Mouse (Mus musculus): ENCODE data around the gene Cst6.

The Cst6 gene

GRCm38 (mm10) chr19:5348526-5349501, 560 bp downstream of the Cst6 start:
- DNase-seq (ENCODE audit: low spot score in 2 of 2) = peak in 1 of 2 experiments; percentile 37

GRCm38 (mm10) chr19:5348064-5348463, 1.3 kb downstream of the Cst6 start:
- no peak for DNase-seq (ENCODE audit: low spot score in 2 of 2)

- DNase-seq (ENCODE audit: low spot score in 2 of 2) = no peak
Measured at GRCm38 (mm10) chr19:5345297-5346131, 3.9 kb downstream of the Cst6 start.

- no peak for DNase-seq (ENCODE audit: low spot score in 2 of 2)
Measured at GRCm38 (mm10) chr19:5341360-5341759, 8.0 kb downstream of the Cst6 start.

GRCm38 (mm10) chr19:5337975-5338374, 11.4 kb downstream of the Cst6 start:
- DNase-seq (ENCODE audit: low spot score in 2 of 2) = peak; percentile 54 to 85

GRCm38 (mm10) chr19:5335441-5335840, 13.9 kb downstream of the Cst6 start, which contains the start of gene Catsper1:
Gene Catsper1, plus strand, starts transcription at chr19:5335741.
- DNase-seq (ENCODE audit: low spot score in 2 of 2) = no peak

GRCm38 (mm10) chr19:5334741-5335140, 14.6 kb downstream of the Cst6 start:
- no peak for DNase-seq (ENCODE audit: low spot score in 2 of 2)

- no peak for DNase-seq (ENCODE audit: low spot score in 2 of 2)
Measured at GRCm38 (mm10) chr19:5327970-5328369, 21.4 kb downstream of the Cst6 start.

- DNase-seq (ENCODE audit: low spot score in 2 of 2) = peak; percentile 25 to 42
Measured at GRCm38 (mm10) chr19:5323801-5324200, 25.6 kb downstream of the Cst6 start.

GRCm38 (mm10) chr19:5313189-5313588, 36.2 kb downstream of the Cst6 start:
- DNase-seq (ENCODE audit: low spot score in 2 of 2) = no peak

- no peak for DNase-seq (ENCODE audit: low spot score in 2 of 2)
Measured at GRCm38 (mm10) chr19:5309025-5309424, 40.3 kb downstream of the Cst6 start.

GRCm38 (mm10) chr19:5306968-5307734, 42.2 kb downstream of the Cst6 start:
- no peak for DNase-seq (ENCODE audit: low spot score in 2 of 2)

GRCm38 (mm10) chr19:5306279-5306678, 43.1 kb downstream of the Cst6 start:
- no peak for DNase-seq (ENCODE audit: low spot score in 2 of 2)

GRCm38 (mm10) chr19:5302455-5302854, 46.9 kb downstream of the Cst6 start:
- DNase-seq (ENCODE audit: low spot score in 2 of 2) = peak; percentile 67 to 86

GRCm38 (mm10) chr19:5300588-5300987, 48.8 kb downstream of the Cst6 start:
- DNase-seq (ENCODE audit: low spot score in 2 of 2) = no peak

GRCm38 (mm10) chr19:5297903-5298800, 51.2 kb downstream of the Cst6 start, which contains the start of gene Gal3st3:
Gene Gal3st3, plus strand, starts transcription at chr19:5298331.
- no peak for DNase-seq (ENCODE audit: low spot score in 2 of 2)

- no peak for DNase-seq (ENCODE audit: low spot score in 2 of 2)
Measured at GRCm38 (mm10) chr19:5296630-5297029, 52.7 kb downstream of the Cst6 start.

GRCm38 (mm10) chr19:5295736-5296075, 53.7 kb downstream of the Cst6 start:
- no peak for DNase-seq (ENCODE audit: low spot score in 2 of 2)

GRCm38 (mm10) chr19:5294972-5295735, 54.2 kb downstream of the Cst6 start, which contains the start of gene Sf3b2:
Gene Sf3b2, minus strand, starts transcription at chr19:5295455.
- peak; percentile 96 to 97 for DNase-seq (ENCODE audit: low spot score in 2 of 2)

Data from thymus, postnatal 10 days (tissue).